Mouse (Mus musculus) kidney, postnatal 0 days (tissue): ENCODE data around the gene Cnn1. TPM values are rescaled to one million over a fixed set of nuclear protein-coding genes. Genes with fewer than 3 reads are reported as not detected.
"Not testable (repeated sequence)": the region's sequence is repeated elsewhere in the genome, so short reads cannot be mapped to it uniquely, and the experiment has no call there.

Experiments
- ATAC-seq: fragments of 200-750 bp; cut with Nextera tagmentation; replicated peaks from 2 replicates; pipeline ENCODE4 v1.8.0; 2017; ENCODE audit warnings: low read depth, moderate number of reproducible peaks, moderate TSS enrichment, moderate library complexity; ENCODE audit not compliant: low FRiP score
- DNase-seq: peaks from one replicate; pipeline ENCODE4 v3.0.0-alpha.2; 2016; ENCODE audit warnings: low spot score
- H3K27ac ChIP-seq: fragments of 300-500 bp; sonication (generic); 2 replicates; pipeline ENCODE4 v1.5.1; 2014; ENCODE audit warnings: mild to moderate bottlenecking
- H3K27me3 ChIP-seq: fragments of 300-500 bp; sonication (generic); 2 replicates; pipeline ENCODE4 v1.6.1; 2014; ENCODE audit warnings: low read length, mixed read lengths; ENCODE audit not compliant: insufficient read depth
- H3K36me3 ChIP-seq: fragments of 300-500 bp; sonication (generic); 2 replicates; pipeline ENCODE4 v1.6.1; 2014; ENCODE audit warnings: low read length, mixed read lengths; ENCODE audit not compliant: insufficient read depth
- H3K4me1 ChIP-seq: fragments of 300-500 bp; sonication (generic); replicated peaks from 2 replicates; pipeline ENCODE4 v1.6.1; 2014; ENCODE audit warnings: antibody characterized with exemption, low read length, mixed read lengths; ENCODE audit not compliant: insufficient read depth
- H3K4me2 ChIP-seq: fragments of 300-500 bp; sonication (generic); 2 replicates; pipeline ENCODE4 v1.6.1; 2014; ENCODE audit warnings: mild to moderate bottlenecking, low read length, moderate library complexity, mixed read lengths
- H3K4me3 ChIP-seq: fragments of 300-500 bp; sonication (generic); replicated peaks from 2 replicates; pipeline ENCODE4 v1.5.1; 2014; ENCODE audit warnings: low read depth, low read length
- H3K9ac ChIP-seq: fragments of 300-500 bp; sonication (generic); 2 replicates; pipeline ENCODE4 v1.6.1; 2014; ENCODE audit warnings: low read depth, low read length
- H3K9me3 ChIP-seq: fragments of 300-500 bp; sonication (generic); replicated peaks from 2 replicates; pipeline ENCODE4 v1.6.1; 2016; ENCODE audit warnings: low read length, inconsistent platforms, mixed read lengths
- CTCF ChIP-seq: IDR thresholded peaks from 2 replicates; pipeline ENCODE4 v1.5.1; 2016; ENCODE audit warnings: antibody characterized with exemption, low read depth, mild to moderate bottlenecking, moderate library complexity
- WGBS: fragments of 180-500 bp; shearing (Covaris S2); extraction: QIAGEN DNeasy Blood & Tissue Kit; methylation state at CpG from one replicate; pipeline ENCODE4 v1.1.7; 2014; 5-methylcytosine and 5-hydroxymethylcytosine counted together
- polyA plus RNA-seq: library from polyadenylated mRNA; unstranded; fragments of >200 nt; fragmentation: Nextera tagmentation; extraction: Ambion mirVana; gene quantifications from 2 replicates; pipeline ENCODE4 v1.2.1, GENCODE M21; 2015

Cnn1 gene
- polyA plus RNA-seq, 1 experiment from 2014 or later: 30.8 TPM

DNA sequence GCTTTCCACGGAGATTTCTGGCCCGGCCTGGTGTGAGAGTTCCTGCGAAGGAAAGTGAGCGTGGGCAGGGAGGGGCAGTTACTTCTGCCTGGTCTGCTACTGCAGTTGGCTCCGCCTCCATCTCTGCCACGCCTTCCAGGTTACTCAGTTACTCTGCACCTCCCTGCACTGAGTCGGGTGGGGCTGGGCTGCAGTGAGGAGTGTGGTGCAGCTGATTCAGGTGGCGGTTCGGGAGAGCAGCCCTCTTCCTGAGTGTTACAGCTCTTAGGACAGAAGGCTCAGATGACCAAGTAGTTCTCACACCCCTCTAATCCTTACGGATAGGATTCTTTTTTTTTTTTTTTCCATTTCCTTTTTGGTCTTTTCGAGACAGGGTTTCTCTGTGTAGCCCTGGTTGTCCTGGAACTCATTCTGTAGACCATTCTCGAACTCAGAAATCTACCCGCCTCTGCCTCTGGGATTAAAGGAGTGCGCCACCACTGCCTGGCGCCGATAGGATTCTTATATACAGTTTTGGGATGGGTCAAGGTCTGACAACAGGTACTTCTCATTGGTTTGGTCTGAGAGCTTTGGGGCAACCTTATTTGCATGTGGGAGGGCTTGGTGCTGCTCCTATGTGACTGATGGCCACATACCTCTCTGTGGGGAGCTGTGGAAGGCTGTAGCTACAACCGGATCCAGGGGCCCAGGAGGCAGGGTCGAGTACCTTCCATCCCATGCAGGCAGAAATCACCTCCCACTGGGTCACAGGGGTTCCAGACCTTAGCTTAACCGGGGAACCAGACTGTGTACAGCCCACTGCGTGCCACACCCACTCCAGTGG lies 50.6 kb downstream of the Cnn1 start:
- no peaks in the 10 kb centered on the region for H3K27me3 ChIP-seq
- 78% methylated on average over 20 of the region's 20 CpGs for WGBS
- H3K4me3 ChIP-seq: no peak overlapping the region
- H3K9ac ChIP-seq: no peak overlapping the region
- no peak overlapping the region for H3K4me2 ChIP-seq
- H3K36me3 ChIP-seq: no peaks in the 10 kb centered on the region
- no peak for ATAC-seq
- H3K4me1 ChIP-seq: no peaks in the 10 kb centered on the region
- TF ChIP-seq CTCF: no peak
- no peak overlapping the region for H3K27ac ChIP-seq
- 0 out of 2 replicates have a peak, but pooled peaks cover 5% of the 10 kb centered on the region for H3K9me3 ChIP-seq
- no peak for DNase-seq

DNA sequence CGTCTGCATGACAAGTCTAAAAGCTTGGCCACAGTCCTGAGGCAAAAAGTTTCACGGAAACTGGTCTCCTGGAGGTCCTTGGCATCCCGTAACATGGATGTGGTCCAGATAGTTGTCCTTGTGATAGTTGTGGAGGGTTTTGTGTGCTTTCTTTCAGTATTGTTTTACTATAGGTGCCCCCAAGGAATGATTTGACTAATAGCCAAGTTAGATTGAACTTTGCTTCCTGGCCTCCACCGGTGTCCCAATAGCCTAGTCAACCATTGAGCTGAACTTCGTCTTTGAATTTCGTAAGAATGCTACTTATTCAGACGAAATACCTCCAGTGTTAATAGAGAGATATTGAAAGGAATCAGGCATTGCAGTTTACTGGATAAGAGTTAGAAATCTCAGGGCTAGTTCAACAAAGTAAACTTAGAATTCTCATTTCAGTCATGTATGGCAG lies 51.3 kb downstream of the Cnn1 start:
- H3K4me3 ChIP-seq, H3K9me3 ChIP-seq, H3K4me2 ChIP-seq, H3K36me3 ChIP-seq, H3K27ac ChIP-seq, DNase-seq, ATAC-seq, H3K27me3 ChIP-seq, H3K9ac ChIP-seq, H3K4me1 ChIP-seq: not testable (repeated sequence)
- WGBS: 87% methylated on average over 7 of the region's 7 CpGs

DNA sequence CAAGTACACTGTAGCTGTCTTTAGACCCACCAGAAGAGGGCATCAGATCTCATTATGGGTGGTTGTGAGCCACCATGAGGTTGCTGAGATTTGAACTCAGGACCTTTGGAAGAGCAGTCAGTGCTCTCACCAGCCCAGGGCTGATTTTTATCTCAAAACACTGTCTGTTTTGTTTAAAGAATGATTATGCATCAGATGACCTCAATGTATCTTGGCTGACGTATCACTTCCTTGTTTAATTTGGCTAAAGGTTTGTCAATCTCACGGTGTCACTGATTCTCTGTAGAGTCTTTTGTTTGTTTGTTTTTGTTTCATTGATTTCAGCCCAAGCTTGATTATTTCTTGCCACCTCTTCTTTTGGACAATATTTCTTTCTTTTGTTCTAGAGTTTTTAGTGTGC lies 51.9 kb downstream of the Cnn1 start:
- H3K9ac ChIP-seq: no peak overlapping the region
- no peak for ATAC-seq
- H3K4me1 ChIP-seq: no peaks in the 10 kb centered on the region
- H3K9me3 ChIP-seq: 0 out of 2 replicates have a peak, but pooled peaks cover 5% of the 10 kb centered on the region
- no peak overlapping the region for H3K4me3 ChIP-seq
- H3K27me3 ChIP-seq: no peaks in the 10 kb centered on the region
- no peak for DNase-seq
- TF ChIP-seq CTCF: no peak
- no peaks in the 10 kb centered on the region for H3K36me3 ChIP-seq
- no peak overlapping the region for H3K4me2 ChIP-seq
- no peak overlapping the region for H3K27ac ChIP-seq
- 77% methylated on average over 2 of the region's 2 CpGs for WGBS

GRCm38 (mm10) chr9:22153810-22154209 lies 54.8 kb downstream of the Cnn1 start:
- Histone ChIP-seq H3K4me3 (no peak overlapping the region), H3K36me3 (no peaks in the 10 kb centered on the region; the same call in 1 of the 2 replicates), H3K27me3 (no peaks in the 10 kb centered on the region), H3K9me3 (no peaks in the 10 kb centered on the region), H3K27ac (no peak overlapping the region), H3K9ac (no peak overlapping the region), H3K4me1 (peaks cover 7% of the 10 kb centered on the region; the same call in 1 of the 2 replicates), H3K4me2 (no peak overlapping the region)
- TF ChIP-seq CTCF: no peak
- ATAC-seq: no peak
- no peak for DNase-seq
- 91% methylated on average over 3 of the region's 3 CpGs for WGBS

DNA sequence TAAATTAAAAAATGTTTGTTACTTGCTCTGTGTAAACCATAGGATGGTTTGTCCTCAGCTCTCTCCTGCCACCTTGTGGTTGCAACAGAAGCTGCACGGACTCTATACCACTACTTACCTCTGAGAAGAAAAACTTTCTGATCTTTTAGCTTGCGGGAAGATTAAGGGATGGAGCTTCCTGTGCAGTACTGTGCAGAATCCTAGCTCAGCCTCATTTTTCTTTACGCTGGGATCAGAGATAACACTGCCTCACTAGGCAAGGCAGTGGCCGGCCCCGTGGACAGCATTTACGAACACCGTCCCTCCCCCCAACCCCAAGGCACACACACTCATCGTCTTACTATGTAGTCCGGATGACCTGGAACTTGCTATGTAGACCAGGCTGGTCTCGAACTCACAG lies 56.6 kb downstream of the Cnn1 start:
- Histone ChIP-seq H3K36me3 (no peaks in the 10 kb centered on the region; the same call in 1 of the 2 replicates), H3K4me2 (peak overlapping the region; percentile 18; the same call in 1 of the 2 replicates), H3K4me1 (peaks cover 7% of the 10 kb centered on the region; the same call in 1 of the 2 replicates), H3K27me3 (no peaks in the 10 kb centered on the region), H3K9ac (no peak overlapping the region), H3K4me3 (no peak overlapping the region), H3K9me3 (no peaks in the 10 kb centered on the region), H3K27ac (no peak overlapping the region)
- DNase-seq (peak; percentile 86), ATAC-seq (peak; percentile 33)
- 22% methylated on average over 10 of the region's 10 CpGs for WGBS
- TF ChIP-seq CTCF: peak; percentile 83

GRCm38 (mm10) chr9:22156497-22157245 lies 57.7 kb downstream of the Cnn1 start, which contains the start of gene Pigyl:
TSS of gene Pigyl (plus strand) at chr9:22156846.
- DNase-seq: peak; percentile 99
- Histone ChIP-seq H3K27ac (peak within 1 kb of the TSS; percentile 90), H3K9me3 (no peaks in the 10 kb centered on the region), H3K27me3 (no peaks in the 10 kb centered on the region), H3K9ac (peak within 1 kb of the TSS; percentile 88), H3K36me3 (no peaks in the 10 kb centered on the region; the same call in 1 of the 2 replicates), H3K4me2 (peak within 1 kb of the TSS; percentile 81), H3K4me3 (peak within 1 kb of the TSS; percentile 71), H3K4me1 (peaks cover 7% of the 10 kb centered on the region; the same call in 1 of the 2 replicates)
- TF ChIP-seq CTCF: peak; percentile 44
- ATAC-seq: peak; percentile 98
- 4% methylated on average over 65 of the region's 65 CpGs for WGBS
